Mouse (Mus musculus): ENCODE results near the gene Zbtb38.

DNA sequence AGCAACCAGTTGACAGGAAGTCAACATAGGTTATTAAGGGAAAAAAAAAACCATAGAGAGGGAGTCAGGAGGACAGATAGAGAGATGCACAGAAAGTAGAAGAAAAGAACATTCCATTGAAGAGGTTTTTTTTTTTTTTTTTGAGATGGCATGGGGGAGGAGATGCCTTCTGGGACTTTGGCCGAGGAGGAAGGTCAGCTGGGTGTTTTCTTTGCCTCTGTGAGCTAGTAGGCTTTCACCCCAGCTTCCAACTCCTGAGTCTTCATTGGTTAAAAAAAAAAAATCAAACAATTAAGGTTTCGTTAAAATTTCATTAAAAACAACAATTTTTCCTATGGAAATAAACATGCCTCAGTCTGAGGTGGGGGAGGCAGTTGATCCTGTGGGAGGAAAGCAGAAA, 92.8 kb downstream of the Zbtb38 start:
- TF ChIP-seq CTCF (IDR thresholded peaks at IDR 0.05; ENCODE audit: borderline replicate concordance, extremely low read depth, insufficient read depth, insufficient read length), result no peak
- TF ChIP-seq POLR2A (IDR thresholded peaks at IDR 0.05; ENCODE audit: borderline replicate concordance, extremely low read depth, insufficient read depth, insufficient read length, poor library complexity, severe bottlenecking), result no peak

Data from brain, embryonic 14.5 days (tissue).